Mouse (Mus musculus) hindbrain, embryonic 12.5 days (tissue): ENCODE data around the gene Tprn. TPM values are rescaled to one million over a fixed set of nuclear protein-coding genes. Genes with fewer than 3 reads are reported as not detected.

Source experiments
- ATAC-seq: fragments of 200-750 bp; cut with Nextera tagmentation; 2 replicates; pipeline ENCODE4 v1.8.0; 2017; ENCODE audit warnings: moderate TSS enrichment; ENCODE audit not compliant: low FRiP score
- H3K27ac ChIP-seq: fragments of 300-500 bp; sonication (generic); 2 replicates; pipeline ENCODE4 v1.5.1; 2016; ENCODE audit warnings: mild to moderate bottlenecking
- H3K27me3 ChIP-seq: fragments of 300-500 bp; sonication (generic); 2 replicates; pipeline ENCODE4 v1.6.1; 2016; ENCODE audit warnings: mild to moderate bottlenecking
- H3K36me3 ChIP-seq: fragments of 300-500 bp; sonication (generic); 2 replicates; pipeline ENCODE4 v1.6.1; 2016; ENCODE audit warnings: mild to moderate bottlenecking
- H3K4me1 ChIP-seq: fragments of 300-500 bp; sonication (generic); 2 replicates; pipeline ENCODE4 v1.6.1; 2016
- H3K4me2 ChIP-seq: fragments of 300-500 bp; sonication (generic); replicated peaks from 2 replicates; pipeline ENCODE4 v1.6.1; 2016; ENCODE audit warnings: mild to moderate bottlenecking
- H3K4me3 ChIP-seq: fragments of 300-500 bp; sonication (generic); 2 replicates; pipeline ENCODE4 v1.5.1; 2016; ENCODE audit warnings: mild to moderate bottlenecking
- H3K9ac ChIP-seq: fragments of 300-500 bp; sonication (generic); 2 replicates; pipeline ENCODE4 v1.6.1; 2016; ENCODE audit warnings: mild to moderate bottlenecking, moderate library complexity
- H3K9me3 ChIP-seq: fragments of 300-500 bp; sonication (generic); replicated peaks from 2 replicates; pipeline ENCODE4 v1.6.1; 2016; ENCODE audit warnings: mild to moderate bottlenecking
- WGBS: fragments of 180-500 bp; shearing (Covaris S2); methylation state at CpG from one replicate; pipeline ENCODE4 v1.1.7; 2016; 5-methylcytosine and 5-hydroxymethylcytosine counted together
- polyA plus RNA-seq: library from polyadenylated mRNA; unstranded; fragments of >200 nt; fragmentation: Nextera tagmentation; extraction: Ambion mirVana; gene quantifications from 2 replicates; pipeline ENCODE4 v1.2.1, GENCODE M21; 2016

Gene Tprn
- polyA plus RNA-seq, 1 experiment from 2014 or later, result 13.2 TPM

- H3K9me3 ChIP-seq, result no peaks in the 10 kb centered on the region
- no peak for ATAC-seq
Observed at GRCm38 (mm10) chr2:25310969-25311368, 48.6 kb downstream of the Tprn start.

DNA sequence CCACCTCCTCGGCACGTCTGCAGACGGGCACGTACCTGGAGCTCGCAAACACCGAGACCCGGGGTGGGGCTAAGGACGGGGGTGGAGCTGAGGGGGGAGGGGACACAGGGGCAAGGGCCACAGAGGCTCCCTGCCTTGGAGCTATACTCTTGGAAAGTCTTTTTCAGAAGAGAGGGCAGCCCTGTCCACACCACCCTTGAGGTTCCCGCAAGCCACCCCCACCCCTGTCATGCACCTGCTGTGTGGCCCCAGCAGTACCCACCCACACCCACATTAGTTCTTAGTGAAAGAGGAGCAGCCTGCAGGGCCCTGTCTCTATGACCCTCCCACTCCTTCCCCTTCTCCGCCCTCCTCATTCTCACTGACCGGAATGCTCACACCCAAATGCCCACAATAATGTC is 49.1 kb downstream of the Tprn start:
- no peak overlapping the region for H3K9ac ChIP-seq
- peaks cover 99% of the 10 kb centered on the region for H3K27me3 ChIP-seq
- 8% methylated on average over 11 of the region's 11 CpGs for WGBS
- no peak overlapping the region for H3K27ac ChIP-seq
- no peaks in the 10 kb centered on the region for H3K9me3 ChIP-seq
- H3K4me3 ChIP-seq, result no peak overlapping the region
- H3K4me2 ChIP-seq, result no peak overlapping the region
- no peak for ATAC-seq
- no peaks in the 10 kb centered on the region for H3K36me3 ChIP-seq
- H3K4me1 ChIP-seq, result no peaks in the 10 kb centered on the region

More at GRCm38 (mm10) chr2:25310969-25311368, 48.6 kb downstream of the Tprn start:
- Histone ChIP-seq H3K9ac (no peak overlapping the region), H3K36me3 (no peaks in the 10 kb centered on the region), H3K27me3 (peaks cover 99% of the 10 kb centered on the region), H3K27ac (no peak overlapping the region), H3K4me2 (no peak overlapping the region), H3K4me3 (no peak overlapping the region), H3K4me1 (no peaks in the 10 kb centered on the region)
- WGBS, result 4% methylated on average over 22 of the region's 22 CpGs

DNA sequence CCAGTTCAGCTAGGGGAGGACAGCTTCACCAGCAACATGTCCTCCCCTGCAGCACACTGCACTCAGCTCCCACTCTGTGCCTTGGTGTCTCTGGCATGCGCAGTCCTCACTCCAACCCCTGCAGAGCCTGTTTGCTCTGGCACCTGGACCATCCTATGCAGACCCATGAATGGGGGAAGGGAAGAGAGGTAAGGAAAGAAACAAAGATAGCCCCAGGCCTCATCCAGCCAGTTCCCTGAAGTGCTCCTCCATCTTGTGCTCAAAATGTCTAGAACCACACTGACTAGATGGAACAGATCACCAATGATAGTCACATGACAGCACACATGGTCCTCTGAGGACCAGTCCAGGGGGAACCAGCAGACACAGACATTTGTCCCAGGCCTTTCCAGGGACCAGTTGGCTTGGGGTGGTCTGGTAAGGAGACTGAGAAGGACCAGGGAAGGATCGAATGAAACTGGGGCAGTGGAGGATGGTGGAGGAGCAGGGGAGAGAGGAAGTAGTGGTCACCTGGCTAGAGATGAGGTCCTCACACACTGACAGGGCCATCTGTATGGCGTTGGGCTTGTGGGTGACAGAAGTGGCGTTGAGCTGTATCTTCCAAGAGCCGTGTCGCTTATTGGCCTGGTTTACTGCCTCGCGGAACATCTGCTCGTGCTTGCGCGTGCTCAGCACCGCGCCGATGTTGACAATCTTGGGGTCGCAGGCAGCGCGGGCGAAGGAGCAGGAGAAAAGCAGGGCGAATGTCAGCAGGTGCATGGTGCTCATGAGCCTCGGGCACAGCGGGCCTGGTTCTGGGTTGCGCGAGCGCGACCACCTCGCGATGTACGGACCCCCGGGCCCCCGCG is 55.9 kb downstream of the Tprn start:
- Histone ChIP-seq H3K36me3 (no peaks in the 10 kb centered on the region), H3K9ac (peak overlapping the region; percentile 53), H3K4me3 (peak overlapping the region; percentile 44), H3K4me1 (peaks cover 9% of the 10 kb centered on the region; the same call in 1 of the 2 replicates), H3K27ac (peak overlapping the region; percentile 45; the same call in 1 of the 2 replicates), H3K9me3 (no peaks in the 10 kb centered on the region), H3K4me2 (peak overlapping the region; percentile 70), H3K27me3 (peaks cover 84% of the 10 kb centered on the region)
- ATAC-seq, result peak; percentile 59
- whole genome bisulfite sequencing, result 7% methylated on average over 31 of the region's 31 CpGs

GRCm38 (mm10) chr2:25318971-25319773 is 56.8 kb downstream of the Tprn start, which contains the start of gene Grin1:
TSS of gene Grin1 (minus strand) at chr2:25319187.
- peaks cover 9% of the 10 kb centered on the region; the same call in 1 of the 2 replicates for H3K4me1 ChIP-seq
- peak; percentile 88 for ATAC-seq
- H3K4me2 ChIP-seq, result peak within 1 kb of the TSS; percentile 70
- H3K36me3 ChIP-seq, result no peaks in the 10 kb centered on the region
- H3K27me3 ChIP-seq, result peaks cover 76% of the 10 kb centered on the region
- no peaks in the 10 kb centered on the region for H3K9me3 ChIP-seq
- 10% methylated on average over 58 of the region's 58 CpGs for WGBS
- peak within 1 kb of the TSS; percentile 44 for H3K4me3 ChIP-seq
- H3K9ac ChIP-seq, result peak within 1 kb of the TSS; percentile 53
- H3K27ac ChIP-seq, result peak within 1 kb of the TSS; percentile 45; the same call in 1 of the 2 replicates

Other genes starting within 250 kb of the Tprn start
- 108 and 115 TPM in 2 replicates for gene Nsmf, start 208.3 kb upstream of the Tprn start, polyA plus RNA-seq
- not detected in 2 replicates for gene Entpd8, start 182.3 kb upstream of the Tprn start, polyA plus RNA-seq
- 0.14 and 0.22 TPM in 2 replicates for gene Noxa1, start 167.5 kb upstream of the Tprn start, polyA plus RNA-seq
- gene Nrarp, start 81.9 kb upstream of the Tprn start, polyA plus RNA-seq, result 70.9 and 76.4 TPM in 2 replicates
- 1.8 and 2.4 TPM in 2 replicates for gene Tor4a, start 65.7 kb upstream of the Tprn start, polyA plus RNA-seq
- 107 and 117 TPM in 2 replicates for gene Nelfb, start 51.1 kb upstream of the Tprn start, polyA plus RNA-seq
- gene Stpg3, start 48.0 kb upstream of the Tprn start, polyA plus RNA-seq, result not detected in 2 replicates
- gene Fam166a, start 43.9 kb upstream of the Tprn start, polyA plus RNA-seq, result 0.19 TPM in 1 of 2 replicates, not detected in the other
- gene Tubb4b, start 37.9 kb upstream of the Tprn start, polyA plus RNA-seq, result 391 and 416 TPM in 2 replicates
- not detected in 2 replicates for gene Slc34a3, start 28.3 kb upstream of the Tprn start, polyA plus RNA-seq
- not detected in 2 replicates for gene Rnf224, start 25.8 kb upstream of the Tprn start, polyA plus RNA-seq
- gene Rnf208, start 20.4 kb upstream of the Tprn start, polyA plus RNA-seq, result 37.8 and 40.5 TPM in 2 replicates
- gene Cysrt1, start 20.2 kb upstream of the Tprn start, polyA plus RNA-seq, result not detected in 2 replicates
- gene AL732309.1, start 15.8 kb upstream of the Tprn start, polyA plus RNA-seq, result 3.5 and 6.2 TPM in 2 replicates
- gene Tmem203, start 7.2 kb upstream of the Tprn start, polyA plus RNA-seq, result 16.5 and 18.6 TPM in 2 replicates
- 195 and 201 TPM in 2 replicates for gene Ssna1, start 9.8 kb downstream of the Tprn start, polyA plus RNA-seq
- gene Anapc2, start 9.9 kb downstream of the Tprn start, polyA plus RNA-seq, result 147 and 152 TPM in 2 replicates
- gene Tmem210, start 25.5 kb downstream of the Tprn start, polyA plus RNA-seq, result not detected in 2 replicates
- not detected in 2 replicates for gene Lrrc26, start 27.3 kb downstream of the Tprn start, polyA plus RNA-seq
- 6.3 and 6.9 TPM in 2 replicates for gene Grin1, start 56.6 kb downstream of the Tprn start, polyA plus RNA-seq
- 73.5 and 78.8 TPM in 2 replicates for gene Man1b1, start 69.7 kb downstream of the Tprn start, polyA plus RNA-seq
- 21.9 and 23.5 TPM in 2 replicates for gene Dpp7, start 93.7 kb downstream of the Tprn start, polyA plus RNA-seq
- 5.7 and 7.9 TPM in 2 replicates for gene Uap1l1, start 103.1 kb downstream of the Tprn start, polyA plus RNA-seq
- 31.9 and 41.4 TPM in 2 replicates for gene Sapcd2, start 109.7 kb downstream of the Tprn start, polyA plus RNA-seq
- 0.22 and 0.46 TPM in 2 replicates for gene Entpd2, start 133.3 kb downstream of the Tprn start, polyA plus RNA-seq
- gene Npdc1, start 136.7 kb downstream of the Tprn start, polyA plus RNA-seq, result 216 and 225 TPM in 2 replicates
- gene Fut7, start 160.6 kb downstream of the Tprn start, polyA plus RNA-seq, result 0.53 TPM in 1 of 2 replicates, not detected in the other
- gene Abca2, start 166.1 kb downstream of the Tprn start, polyA plus RNA-seq, result 10.1 and 10.6 TPM in 2 replicates
- gene Clic3, start 194.2 kb downstream of the Tprn start, polyA plus RNA-seq, result 2.3 and 2.4 TPM in 2 replicates
- 41.6 and 49.4 TPM in 2 replicates for gene Paxx, start 198.5 kb downstream of the Tprn start, polyA plus RNA-seq
- gene Ptgds, start 207.4 kb downstream of the Tprn start, polyA plus RNA-seq, result 2.8 and 3.0 TPM in 2 replicates
- not detected in 2 replicates for gene Lcn12, start 231.3 kb downstream of the Tprn start, polyA plus RNA-seq
- gene Fbxw5, start 238.1 kb downstream of the Tprn start, polyA plus RNA-seq, result 106 and 116 TPM in 2 replicates
- gene C8g, start 239.1 kb downstream of the Tprn start, polyA plus RNA-seq, result 4.8 and 6.0 TPM in 2 replicates